Mouse (Mus musculus) gastrocnemius, postnatal 36 days (tissue): Measurements from ENCODE around the gene Hpse2. TPM values are rescaled to one million over a fixed set of nuclear protein-coding genes. Genes with fewer than 3 reads are reported as not detected.

Experiments
- DNase-seq, 2 experiments: peaks; one replicate each; pipeline ENCODE4 v3.0.0; 2022
- intact Hi-C: fragments of 180-260 bp; cut with DNase I; formaldehyde crosslinking; loops from one replicate; pipeline ENCODE4 v1.15.1; 2025
- total RNA-seq, 2 experiments: library from RNA; stranded (reverse); gene quantifications; 2 replicates each; pipeline ENCODE4 v1.2.3; 2021

Gene Hpse2
- total RNA-seq, 2 experiments from 2014 or later = not detected

- intact Hi-C loops = no loop called here
- no peak for DNase-seq
These were observed 407.6 kb downstream of the Hpse2 start for GRCm38 (mm10) chr19:42980537-42980936.

DNA sequence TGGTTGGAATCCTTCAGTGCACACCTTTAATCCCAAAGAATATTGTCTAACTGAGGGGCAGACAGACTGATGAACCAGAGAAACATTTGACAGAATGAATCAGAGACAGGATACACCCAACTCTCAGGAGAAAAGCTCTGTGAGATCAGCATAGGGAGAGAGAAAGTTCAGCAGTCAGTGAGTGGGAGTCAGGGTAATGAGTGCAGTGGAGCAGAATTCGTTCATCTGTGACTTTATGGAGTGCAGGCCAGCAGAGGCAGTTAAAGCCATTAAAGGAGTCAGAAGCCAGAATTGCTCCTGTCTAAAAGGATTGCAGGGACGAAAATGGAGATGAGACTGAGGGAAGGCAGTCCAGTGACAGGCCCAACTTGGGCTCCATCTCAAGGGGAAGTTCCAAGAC lies 410.2 kb downstream of the Hpse2 start:
- DNase-seq = no peak
- intact Hi-C loops = no loop called here

GRCm38 (mm10) chr19:42973740-42974139 lies 414.4 kb downstream of the Hpse2 start:
- no peak for DNase-seq
- intact Hi-C loops = no loop called here

DNA sequence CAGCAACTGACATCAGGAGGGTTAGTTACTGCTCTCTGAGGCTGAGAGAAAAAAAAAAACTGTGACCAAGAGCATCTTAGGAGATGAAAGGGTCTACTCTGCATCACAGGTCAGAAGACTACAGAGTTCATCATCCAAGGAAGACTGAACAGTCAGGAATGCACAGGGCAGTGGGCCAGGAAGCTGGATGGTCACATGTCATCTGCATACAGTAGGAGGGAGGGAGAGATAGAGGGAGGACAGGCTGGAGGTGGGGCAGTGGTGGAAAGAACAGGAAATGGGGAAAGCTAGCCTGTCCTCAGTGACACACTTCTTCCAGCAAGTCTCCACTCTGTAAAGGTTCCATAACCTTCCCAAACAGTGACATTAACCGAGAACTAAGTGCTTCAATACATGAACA lies 423.0 kb downstream of the Hpse2 start:
- intact Hi-C loops = no loop called here
- DNase-seq = no peak

DNA sequence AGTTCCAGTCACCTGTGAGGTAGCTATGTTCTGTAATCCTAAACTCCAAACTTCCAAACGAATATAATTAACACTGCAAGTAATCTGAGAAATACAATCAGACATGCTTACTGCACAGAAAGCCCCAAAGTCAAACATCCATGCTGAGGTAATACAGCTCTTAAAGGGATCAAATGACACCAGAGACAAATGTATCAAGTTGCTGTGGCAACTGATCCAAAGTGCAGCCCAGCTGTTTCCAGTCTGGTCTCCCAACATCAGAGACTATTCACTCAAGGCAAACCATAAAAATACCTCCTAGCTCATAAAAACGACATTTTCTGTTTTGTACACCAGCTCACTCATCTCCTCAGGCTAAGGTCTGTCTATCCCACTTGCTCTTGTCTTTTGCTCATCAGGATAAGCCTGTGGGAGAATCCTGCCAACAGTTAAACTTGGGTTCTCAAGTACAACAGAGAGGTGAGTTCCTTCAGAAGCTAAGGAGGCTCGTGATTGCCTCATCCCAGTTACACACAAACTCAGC lies 440.0 kb downstream of the Hpse2 start:
- intact Hi-C loops = no loop called here
- no peak for DNase-seq

DNA sequence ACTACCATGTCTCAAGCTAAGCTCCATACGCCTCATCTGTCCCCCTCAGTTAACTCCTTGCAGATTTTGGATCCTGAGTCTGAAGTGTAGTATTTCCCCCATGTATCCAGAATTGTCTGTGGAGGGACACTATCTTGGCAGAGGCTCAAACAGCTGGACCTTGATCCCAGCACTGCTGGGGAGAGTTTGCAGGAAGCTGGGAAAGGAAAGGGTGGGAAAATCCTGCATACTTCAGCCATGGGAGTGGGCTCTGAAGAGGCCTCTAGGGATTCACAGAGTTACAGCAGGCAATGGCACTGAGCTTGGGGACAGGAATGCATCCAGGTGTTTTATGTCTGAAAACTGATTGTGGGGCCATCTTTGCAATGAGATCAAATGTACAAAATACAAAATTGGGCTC lies 450.6 kb downstream of the Hpse2 start:
- no peak for DNase-seq
- intact Hi-C loops = no loop called here

GRCm38 (mm10) chr19:42936661-42937193 lies 451.4 kb downstream of the Hpse2 start:
- no peak for DNase-seq
- intact Hi-C loops = no loop called here

DNA sequence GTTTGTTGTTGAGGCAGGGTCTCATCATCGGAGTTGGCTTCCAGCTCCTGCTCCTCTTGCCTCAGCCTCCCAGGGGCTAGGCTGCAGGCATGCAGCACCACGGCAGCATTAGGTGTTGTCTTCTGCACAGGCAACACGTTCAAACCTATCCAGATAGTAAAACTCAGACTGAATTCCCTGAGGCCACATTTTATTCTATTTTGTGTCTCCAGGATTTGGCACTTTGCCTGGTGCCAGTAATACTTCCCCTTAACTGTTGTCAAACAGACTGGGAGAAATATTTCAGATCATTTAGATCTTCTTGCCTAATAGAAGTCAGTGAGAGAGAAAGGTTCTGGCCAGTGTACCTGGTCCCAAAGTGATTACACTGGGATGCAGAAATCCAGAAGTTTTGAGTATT lies 458.5 kb downstream of the Hpse2 start:
- intact Hi-C loops = no loop called here
- DNase-seq = no peak

- DNase-seq = no peak
- intact Hi-C loops = no loop called here
These were observed 459.9 kb downstream of the Hpse2 start for GRCm38 (mm10) chr19:42928271-42928670.

DNA sequence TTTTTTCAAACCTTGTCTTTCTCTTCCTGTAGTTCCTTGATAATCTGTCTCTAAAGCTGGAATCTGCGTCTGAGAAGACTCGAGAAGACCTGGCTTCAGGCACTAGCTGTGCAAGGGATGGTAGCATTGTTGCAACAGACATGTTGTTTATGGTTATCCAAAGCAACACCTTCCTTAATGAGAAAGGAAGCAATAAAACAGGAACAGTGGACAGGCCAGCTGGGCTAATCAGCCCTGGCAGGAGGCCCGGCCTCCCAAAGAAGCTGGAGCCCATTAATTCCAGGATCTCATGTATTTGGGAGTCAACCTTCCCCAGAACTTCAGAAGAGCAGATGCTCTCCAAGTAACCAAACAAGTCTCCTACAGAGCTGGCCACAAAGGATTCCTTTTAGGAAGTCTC lies 465.5 kb downstream of the Hpse2 start:
- intact Hi-C loops = no loop called here
- peak in 1 of 2 experiments; percentile 17 for DNase-seq

GRCm38 (mm10) chr19:42913703-42914102 lies 474.5 kb downstream of the Hpse2 start:
- intact Hi-C loops = no loop called here
- DNase-seq = no peak

- intact Hi-C loops = no loop called here
- no peak for DNase-seq
These were observed 478.4 kb downstream of the Hpse2 start for GRCm38 (mm10) chr19:42909719-42910118.

DNA sequence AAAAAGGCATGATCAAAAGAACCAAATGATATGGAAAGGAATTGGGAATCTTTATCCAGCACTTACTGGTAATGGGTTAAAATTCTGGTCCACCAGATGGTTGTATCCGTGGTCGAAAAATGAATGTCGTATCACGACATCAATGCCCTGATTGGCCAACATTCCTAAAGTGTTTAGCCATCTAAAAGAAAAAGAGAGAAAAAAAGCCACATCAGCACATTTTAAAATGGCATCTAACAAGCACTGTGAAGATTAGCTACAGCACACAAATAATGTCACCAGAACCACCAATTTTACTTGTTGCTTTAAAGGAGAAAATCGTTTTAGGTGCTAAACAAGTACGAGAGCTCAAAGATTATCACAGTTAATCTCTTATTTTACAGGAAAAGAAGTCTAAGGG lies 479.6 kb downstream of the Hpse2 start:
- intact Hi-C loops = no loop called here
- DNase-seq = no peak

DNA sequence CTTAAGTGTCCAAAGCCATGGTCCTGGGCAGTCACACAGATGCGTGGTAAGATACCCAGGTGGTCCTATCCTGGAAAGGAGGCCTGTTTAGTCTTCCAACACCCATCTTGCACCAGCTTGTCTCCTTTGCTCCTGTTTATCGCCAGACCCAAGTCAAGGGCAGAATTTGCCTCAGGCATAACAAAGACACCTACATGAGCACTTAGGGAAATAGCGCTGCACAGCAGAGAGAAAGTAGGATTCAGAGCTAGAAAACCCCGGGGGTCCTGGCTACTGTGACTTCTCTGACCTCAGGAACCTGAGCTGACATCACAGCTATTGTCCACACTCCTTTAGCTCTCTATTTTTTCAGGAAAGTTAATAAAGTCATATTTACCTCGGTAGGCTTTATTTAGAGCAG lies 481.8 kb downstream of the Hpse2 start:
- intact Hi-C loops = no loop called here
- DNase-seq = no peak

DNA sequence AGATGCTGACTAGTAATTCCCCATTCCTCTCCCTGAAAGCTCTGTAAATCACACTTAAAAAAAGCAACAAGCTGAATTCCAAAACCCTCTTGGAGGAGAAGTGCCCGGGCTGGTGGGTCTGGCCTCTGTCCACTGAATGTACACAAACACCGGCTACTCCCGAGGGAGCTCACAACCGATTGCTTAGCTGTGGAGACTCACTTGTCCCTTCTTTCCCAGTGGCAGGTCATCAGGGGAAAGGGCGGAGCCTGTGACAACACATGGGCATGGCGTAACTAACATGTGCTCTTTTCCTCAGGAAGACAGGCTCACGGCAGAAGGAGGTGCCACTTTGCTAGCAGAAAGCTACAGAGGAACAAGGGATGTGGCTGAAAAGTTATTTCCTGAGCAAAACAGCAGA lies 483.4 kb downstream of the Hpse2 start:
- DNase-seq = no peak
- intact Hi-C loops = no loop called here

- no peak for DNase-seq
- intact Hi-C loops = no loop called here
These were observed 483.9 kb downstream of the Hpse2 start for GRCm38 (mm10) chr19:42904240-42904639.

DNA sequence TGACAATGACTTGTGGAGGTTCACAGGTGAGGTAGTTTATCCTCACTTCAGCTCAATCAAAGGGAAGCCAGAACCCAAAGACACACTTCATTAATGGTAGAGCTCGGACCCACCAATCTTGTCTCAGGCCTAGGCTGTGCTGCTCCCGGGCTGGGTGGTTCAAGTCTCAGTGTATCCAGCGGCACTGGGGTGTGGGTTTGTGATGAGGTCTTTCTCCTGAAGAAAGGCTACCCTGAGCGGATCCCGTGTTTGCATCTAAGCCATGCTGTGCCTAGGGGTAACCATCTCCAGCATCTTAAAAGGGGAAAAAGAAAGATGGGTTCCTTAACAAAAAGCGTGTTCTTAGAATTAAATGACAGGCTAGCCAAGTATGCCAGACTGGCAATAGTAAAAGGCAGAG lies 484.3 kb downstream of the Hpse2 start:
- no peak for DNase-seq
- intact Hi-C loops = no loop called here

- DNase-seq = no peak
- intact Hi-C loops = no loop called here
These were observed 485.6 kb downstream of the Hpse2 start for GRCm38 (mm10) chr19:42902410-42903021.

DNA sequence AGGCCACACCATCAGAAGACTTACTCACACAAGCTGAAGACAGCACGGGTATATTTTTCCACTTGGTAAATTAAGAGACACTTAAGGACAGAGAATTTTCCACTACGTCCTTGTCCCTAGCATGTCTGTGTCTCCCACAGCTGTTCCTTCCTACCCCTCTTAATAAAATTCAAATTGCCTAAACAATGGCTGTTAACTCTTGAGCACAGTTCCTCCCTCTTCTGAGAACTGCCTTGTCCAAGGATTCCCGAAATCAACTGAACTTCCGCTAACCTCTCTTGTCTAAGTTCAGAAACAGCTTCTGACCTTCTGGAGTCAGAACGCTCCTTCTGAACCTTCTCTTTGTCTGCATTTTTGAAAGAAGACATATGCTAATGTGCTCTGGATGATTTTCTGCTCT lies 496.6 kb downstream of the Hpse2 start:
- no peak for DNase-seq
- intact Hi-C loops = no loop called here

DNA sequence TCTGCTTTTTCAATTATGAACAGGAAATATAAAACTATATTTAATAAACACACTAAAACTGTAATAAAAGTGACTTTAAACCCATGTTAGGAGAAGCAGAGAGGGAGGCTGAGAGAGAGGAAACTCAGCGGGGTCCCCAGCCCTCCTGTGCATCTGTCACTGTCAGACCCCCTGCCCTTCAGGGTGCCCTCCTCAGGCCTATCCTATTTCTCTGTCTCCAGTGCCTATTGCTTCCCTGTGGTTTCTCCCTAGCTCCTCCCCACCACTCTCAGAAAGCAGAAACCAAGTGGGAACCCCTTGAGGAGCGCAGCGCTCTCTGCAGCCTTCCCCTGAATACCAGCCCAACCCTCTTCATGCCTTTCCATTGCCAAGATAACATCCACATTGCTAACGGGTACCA lies 510.5 kb downstream of the Hpse2 start:
- no peak for DNase-seq
- intact Hi-C loops = no loop called here

DNA sequence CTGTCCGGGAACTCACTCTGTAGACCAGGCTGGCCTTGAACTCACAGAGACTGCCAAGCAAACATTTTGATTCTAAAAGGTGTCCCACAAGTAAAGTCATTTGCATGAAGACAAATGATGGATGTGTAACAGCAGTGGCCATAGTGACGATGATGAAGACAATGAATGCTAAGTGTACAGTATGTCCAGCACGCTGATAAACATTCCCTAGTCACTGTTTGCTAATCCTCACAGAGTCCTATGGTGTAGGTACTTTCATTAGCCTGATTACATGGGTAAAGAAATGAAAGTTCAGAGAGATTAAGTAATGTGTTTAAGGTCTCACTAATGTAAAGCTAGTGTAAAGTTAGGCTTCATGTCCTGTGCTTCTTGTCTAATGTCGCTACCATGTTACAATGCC lies 511.6 kb downstream of the Hpse2 start:
- DNase-seq = no peak
- intact Hi-C loops = no loop called here

GRCm38 (mm10) chr19:42869663-42870530 lies 518.3 kb downstream of the Hpse2 start:
- intact Hi-C loops = no loop called here
- DNase-seq = no peak
